Mouse (Mus musculus): ENCODE data around the gene Ect2l. TPM values are rescaled to one million over a fixed set of nuclear protein-coding genes. Genes with fewer than 3 reads are reported as not detected.

Ect2l gene
- polyA plus RNA-seq, 1 experiment = not detected

DNA sequence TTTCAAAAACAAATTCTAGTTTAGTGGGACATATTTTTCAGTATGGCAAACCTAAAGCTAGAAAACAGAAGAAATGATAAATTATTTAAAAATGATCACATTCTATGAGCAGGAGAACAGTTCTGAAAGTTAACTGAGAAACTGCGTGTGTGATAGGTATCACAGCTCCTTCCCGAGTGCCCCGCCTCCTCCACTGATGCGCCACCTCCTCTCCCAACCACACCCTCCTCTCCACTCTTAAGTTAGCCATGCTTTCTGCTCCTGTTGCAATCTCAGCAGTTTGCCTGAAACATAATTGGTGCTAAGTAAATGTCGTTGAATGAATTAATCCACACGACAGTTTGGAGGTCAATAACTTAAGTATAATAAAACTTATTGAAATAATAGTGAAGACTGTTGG lies 127.9 kb downstream of the Ect2l start:
- Histone ChIP-seq H3K4me3 (ENCODE audit: low read depth, low read length) (no peak overlapping the region), H3K4me1 (ENCODE audit: control insufficient read depth, insufficient read depth, insufficient read length, low read length) (no peaks in the 10 kb centered on the region), H3K27me3 (ENCODE audit: control insufficient read depth, insufficient read depth, low read length) (no peaks in the 10 kb centered on the region; the same call in 1 of the 2 replicates), H3K27ac (ENCODE audit: insufficient read depth, low read depth, low read length) (no peak overlapping the region), H3K36me3 (ENCODE audit: control insufficient read depth, insufficient read depth, low read length) (no peaks in the 10 kb centered on the region)
- WGBS = 71% methylated on average over 6 of the region's 6 CpGs
- no peak for TF ChIP-seq CTCF (IDR thresholded peaks at IDR 0.05; ENCODE audit: extremely low read depth, insufficient read length, insufficient replicate concordance, low read depth, low read length)
- no peak for TF ChIP-seq POLR2A (IDR thresholded peaks at IDR 0.05; ENCODE audit: low read depth, low read length)

DNA sequence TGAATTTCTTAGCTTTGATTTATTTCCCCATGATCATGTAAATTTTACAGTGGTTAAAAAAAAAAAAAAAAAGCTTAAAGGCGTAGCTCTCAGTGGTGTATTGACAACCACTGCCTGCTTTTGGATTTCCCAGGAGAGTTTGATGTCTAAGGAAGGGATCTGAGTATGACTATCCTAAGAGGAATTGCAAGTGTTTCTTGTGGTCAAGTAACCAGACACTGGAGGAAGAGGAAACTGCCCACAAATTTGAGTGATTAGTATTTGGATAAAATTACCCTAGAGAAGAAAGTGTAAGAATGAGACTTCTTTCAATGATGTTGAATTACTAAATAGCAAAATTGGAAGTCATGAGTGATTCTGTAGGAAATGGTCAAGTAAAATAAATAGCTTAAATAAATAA lies 129.2 kb downstream of the Ect2l start:
- Histone ChIP-seq H3K4me3 (ENCODE audit: low read depth, low read length) (no peak overlapping the region), H3K4me1 (ENCODE audit: control insufficient read depth, insufficient read depth, insufficient read length, low read length) (0 out of 2 replicates have a peak, but pooled peaks cover 3% of the 10 kb centered on the region), H3K27me3 (ENCODE audit: control insufficient read depth, insufficient read depth, low read length) (no peaks in the 10 kb centered on the region; the same call in 1 of the 2 replicates), H3K27ac (ENCODE audit: insufficient read depth, low read depth, low read length) (no peak overlapping the region), H3K36me3 (ENCODE audit: control insufficient read depth, insufficient read depth, low read length) (no peaks in the 10 kb centered on the region)
- 83% methylated on average over 1 of the region's 1 CpGs for WGBS
- TF ChIP-seq POLR2A (IDR thresholded peaks at IDR 0.05; ENCODE audit: low read depth, low read length) (no peak), CTCF (IDR thresholded peaks at IDR 0.05; ENCODE audit: extremely low read depth, insufficient read length, insufficient replicate concordance, low read depth, low read length) (no peak)

Other genes starting within 250 kb of the Ect2l start
- 1.4 and 2.4 TPM in 2 replicates for gene Abracl, start 187.6 kb downstream of the Ect2l start, polyA plus RNA-seq (2012; rRNA removed)
- gene Reps1, start 155.0 kb downstream of the Ect2l start, polyA plus RNA-seq (2012; rRNA removed) = 9.8 and 15.5 TPM in 2 replicates
- gene Ccdc28a, start 24.1 kb upstream of the Ect2l start, polyA plus RNA-seq (2012; rRNA removed) = 9.9 and 28.8 TPM in 2 replicates
- gene Nhsl1, start 108.1 kb upstream of the Ect2l start, polyA plus RNA-seq (2012; rRNA removed) = 13.4 and 44.6 TPM in 2 replicates

All from small intestine, adult 2 months (tissue).